Mouse (Mus musculus): ENCODE data around the gene Sox4. TPM values are rescaled to one million over a fixed set of nuclear protein-coding genes. Genes with fewer than 3 reads are reported as not detected.

The Sox4 gene
- polyA plus RNA-seq, 1 experiment from 2014 or later = 64.5 TPM

- WGBS = 53% methylated on average over 3 of the region's 3 CpGs
- Histone ChIP-seq H3K4me2 (replicated peaks; ENCODE audit: low read depth, low read length) (no peak overlapping the region), H3K9ac (replicated peaks; ENCODE audit: low read depth, low read length) (no peak overlapping the region), H3K4me1 (ENCODE audit: control insufficient read depth, insufficient read depth, low read length) (no peaks in the 10 kb centered on the region), H3K36me3 (ENCODE audit: control insufficient read depth, insufficient read depth, low read length) (no peaks in the 10 kb centered on the region), H3K27me3 (ENCODE audit: control insufficient read depth, insufficient read depth, low read length) (no peaks in the 10 kb centered on the region), H3K4me3 (ENCODE audit: low read depth, low read length) (no peak overlapping the region), H3K27ac (ENCODE audit: low read length) (no peak overlapping the region), H3K9me3 (ENCODE audit: control insufficient read depth, low read depth, low read length) (no peaks in the 10 kb centered on the region)
- ATAC-seq (ENCODE audit: insufficient number of reproducible peaks, insufficient read depth, low FRiP score, low read depth) = no peak
Measured at GRCm38 (mm10) chr13:28931776-28932175, 21.7 kb downstream of the Sox4 start.

GRCm38 (mm10) chr13:28931266-28931665 is 22.2 kb downstream of the Sox4 start:
- Histone ChIP-seq H3K27me3 (ENCODE audit: control insufficient read depth, insufficient read depth, low read length) (no peaks in the 10 kb centered on the region), H3K9me3 (ENCODE audit: control insufficient read depth, low read depth, low read length) (no peaks in the 10 kb centered on the region), H3K4me3 (ENCODE audit: low read depth, low read length) (no peak overlapping the region), H3K4me2 (replicated peaks; ENCODE audit: low read depth, low read length) (no peak overlapping the region), H3K27ac (ENCODE audit: low read length) (no peak overlapping the region), H3K4me1 (ENCODE audit: control insufficient read depth, insufficient read depth, low read length) (no peaks in the 10 kb centered on the region), H3K36me3 (ENCODE audit: control insufficient read depth, insufficient read depth, low read length) (no peaks in the 10 kb centered on the region), H3K9ac (replicated peaks; ENCODE audit: low read depth, low read length) (no peak overlapping the region)
- 85% methylated on average over 3 of the region's 3 CpGs for WGBS
- no peak for ATAC-seq (ENCODE audit: insufficient number of reproducible peaks, insufficient read depth, low FRiP score, low read depth)

GRCm38 (mm10) chr13:28930364-28930763 is 23.1 kb downstream of the Sox4 start:
- no peaks in the 10 kb centered on the region for H3K4me1 ChIP-seq (ENCODE audit: control insufficient read depth, insufficient read depth, low read length)
- 60% methylated on average over 4 of the region's 4 CpGs for WGBS
- no peaks in the 10 kb centered on the region for H3K27me3 ChIP-seq (ENCODE audit: control insufficient read depth, insufficient read depth, low read length)
- no peaks in the 10 kb centered on the region for H3K36me3 ChIP-seq (ENCODE audit: control insufficient read depth, insufficient read depth, low read length)
- H3K4me2 ChIP-seq (replicated peaks; ENCODE audit: low read depth, low read length) = no peak overlapping the region
- H3K27ac ChIP-seq (ENCODE audit: low read length) = no peak overlapping the region
- no peak overlapping the region for H3K4me3 ChIP-seq (ENCODE audit: low read depth, low read length)
- no peaks in the 10 kb centered on the region for H3K9me3 ChIP-seq (ENCODE audit: control insufficient read depth, low read depth, low read length)
- ATAC-seq (ENCODE audit: insufficient number of reproducible peaks, insufficient read depth, low FRiP score, low read depth) = no peak
- no peak overlapping the region for H3K9ac ChIP-seq (replicated peaks; ENCODE audit: low read depth, low read length)

DNA sequence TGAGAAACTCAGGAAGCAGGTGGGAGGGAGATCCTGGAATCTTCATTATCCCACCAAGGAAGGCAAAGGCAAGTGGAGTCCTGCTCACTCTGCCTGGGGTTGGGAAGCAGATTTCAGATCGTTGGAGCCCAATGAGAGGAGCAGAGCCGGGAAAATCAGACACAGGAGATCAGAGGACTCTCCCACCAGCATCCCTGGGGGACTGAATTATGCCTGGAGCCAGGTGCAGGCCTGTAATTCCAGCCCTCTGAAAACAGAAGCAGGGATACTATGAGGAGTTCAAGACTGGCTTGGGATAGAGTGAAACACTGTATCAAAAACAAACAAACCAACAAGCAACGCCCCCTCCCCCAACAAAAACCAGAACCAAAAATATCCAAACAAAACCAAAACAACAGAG is 23.6 kb downstream of the Sox4 start:
- no peak overlapping the region for H3K4me3 ChIP-seq (ENCODE audit: low read depth, low read length)
- no peak overlapping the region for H3K4me2 ChIP-seq (replicated peaks; ENCODE audit: low read depth, low read length)
- no peaks in the 10 kb centered on the region for H3K4me1 ChIP-seq (ENCODE audit: control insufficient read depth, insufficient read depth, low read length)
- no peaks in the 10 kb centered on the region for H3K27me3 ChIP-seq (ENCODE audit: control insufficient read depth, insufficient read depth, low read length)
- WGBS = 36% methylated on average over 3 of the region's 3 CpGs
- H3K9me3 ChIP-seq (ENCODE audit: control insufficient read depth, low read depth, low read length) = no peaks in the 10 kb centered on the region
- ATAC-seq (ENCODE audit: insufficient number of reproducible peaks, insufficient read depth, low FRiP score, low read depth) = no peak
- H3K36me3 ChIP-seq (ENCODE audit: control insufficient read depth, insufficient read depth, low read length) = no peaks in the 10 kb centered on the region
- H3K9ac ChIP-seq (replicated peaks; ENCODE audit: low read depth, low read length) = no peak overlapping the region
- no peak overlapping the region for H3K27ac ChIP-seq (ENCODE audit: low read length)

GRCm38 (mm10) chr13:28923136-28923535 is 30.4 kb downstream of the Sox4 start:
- Histone ChIP-seq H3K9ac (replicated peaks; ENCODE audit: low read depth, low read length) (no peak overlapping the region), H3K27ac (ENCODE audit: low read length) (no peak overlapping the region), H3K4me3 (ENCODE audit: low read depth, low read length) (no peak overlapping the region), H3K4me1 (ENCODE audit: control insufficient read depth, insufficient read depth, low read length) (no peaks in the 10 kb centered on the region), H3K27me3 (ENCODE audit: control insufficient read depth, insufficient read depth, low read length) (no peaks in the 10 kb centered on the region), H3K36me3 (ENCODE audit: control insufficient read depth, insufficient read depth, low read length) (no peaks in the 10 kb centered on the region), H3K4me2 (replicated peaks; ENCODE audit: low read depth, low read length) (no peak overlapping the region), H3K9me3 (ENCODE audit: control insufficient read depth, low read depth, low read length) (no peaks in the 10 kb centered on the region)
- 87% methylated on average over 3 of the region's 3 CpGs for WGBS
- no peak for ATAC-seq (ENCODE audit: insufficient number of reproducible peaks, insufficient read depth, low FRiP score, low read depth)

GRCm38 (mm10) chr13:28917379-28918250 is 35.9 kb downstream of the Sox4 start:
- H3K4me3 ChIP-seq (ENCODE audit: low read depth, low read length) = no peak overlapping the region
- 73% methylated on average over 10 of the region's 10 CpGs for WGBS
- no peaks in the 10 kb centered on the region for H3K4me1 ChIP-seq (ENCODE audit: control insufficient read depth, insufficient read depth, low read length)
- no peaks in the 10 kb centered on the region for H3K9me3 ChIP-seq (ENCODE audit: control insufficient read depth, low read depth, low read length)
- H3K36me3 ChIP-seq (ENCODE audit: control insufficient read depth, insufficient read depth, low read length) = no peaks in the 10 kb centered on the region
- H3K4me2 ChIP-seq (replicated peaks; ENCODE audit: low read depth, low read length) = no peak overlapping the region
- H3K27me3 ChIP-seq (ENCODE audit: control insufficient read depth, insufficient read depth, low read length) = no peaks in the 10 kb centered on the region
- H3K9ac ChIP-seq (replicated peaks; ENCODE audit: low read depth, low read length) = no peak overlapping the region
- H3K27ac ChIP-seq (ENCODE audit: low read length) = no peak overlapping the region
- ATAC-seq (ENCODE audit: insufficient number of reproducible peaks, insufficient read depth, low FRiP score, low read depth) = no peak

- Histone ChIP-seq H3K9ac (replicated peaks; ENCODE audit: low read depth, low read length) (no peak overlapping the region), H3K4me1 (ENCODE audit: control insufficient read depth, insufficient read depth, low read length) (no peaks in the 10 kb centered on the region), H3K4me3 (ENCODE audit: low read depth, low read length) (no peak overlapping the region), H3K27me3 (ENCODE audit: control insufficient read depth, insufficient read depth, low read length) (no peaks in the 10 kb centered on the region), H3K36me3 (ENCODE audit: control insufficient read depth, insufficient read depth, low read length) (no peaks in the 10 kb centered on the region), H3K9me3 (ENCODE audit: control insufficient read depth, low read depth, low read length) (no peaks in the 10 kb centered on the region), H3K4me2 (replicated peaks; ENCODE audit: low read depth, low read length) (no peak overlapping the region), H3K27ac (ENCODE audit: low read length) (no peak overlapping the region)
- no peak for ATAC-seq (ENCODE audit: insufficient number of reproducible peaks, insufficient read depth, low FRiP score, low read depth)
- WGBS = 73% methylated on average over 6 of the region's 6 CpGs
Measured at GRCm38 (mm10) chr13:28913656-28914055, 39.9 kb downstream of the Sox4 start.

GRCm38 (mm10) chr13:28906981-28907380 is 46.5 kb downstream of the Sox4 start:
- ATAC-seq (ENCODE audit: insufficient number of reproducible peaks, insufficient read depth, low FRiP score, low read depth) = no peak
- H3K27me3 ChIP-seq (ENCODE audit: control insufficient read depth, insufficient read depth, low read length) = no peaks in the 10 kb centered on the region
- H3K4me2 ChIP-seq (replicated peaks; ENCODE audit: low read depth, low read length) = no peak overlapping the region
- no peak overlapping the region for H3K4me3 ChIP-seq (ENCODE audit: low read depth, low read length)
- H3K9me3 ChIP-seq (ENCODE audit: control insufficient read depth, low read depth, low read length) = no peaks in the 10 kb centered on the region
- 74% methylated on average over 10 of the region's 10 CpGs for WGBS
- H3K27ac ChIP-seq (ENCODE audit: low read length) = no peak overlapping the region
- H3K4me1 ChIP-seq (ENCODE audit: control insufficient read depth, insufficient read depth, low read length) = no peaks in the 10 kb centered on the region
- no peak overlapping the region for H3K9ac ChIP-seq (replicated peaks; ENCODE audit: low read depth, low read length)
- no peaks in the 10 kb centered on the region for H3K36me3 ChIP-seq (ENCODE audit: control insufficient read depth, insufficient read depth, low read length)
